Comparison of ENCODE assay signal across 25 mouse cellular contexts in genomic region chr17:15998771-15999170, GRCm38 (mm10).
DNase-seq lines count a peak whose midpoint lies in the region; ATAC-seq and TF ChIP-seq lines count a peak whose summit lies in the region.
"Had no signal": no experiment of that assay in that cellular context is flagged by ENCODE, and none has a peak within 500 bp of the region (broad histone marks: within the 10 kb centered on the region; RNA-seq: fewer than 3 reads in every experiment).

No protein-coding gene starts in this region.

- no peak overlapping the region for H3K4me3 ChIP-seq in gastrocnemius, adult 2 months
- no peak overlapping the region for H3K4me3 ChIP-seq in forebrain, embryonic 16.5 days (replicated peaks; ENCODE audit: low read length)
- H3K4me3 ChIP-seq: embryonic facial prominence, embryonic 13.5 days; limb, embryonic 12.5 days; liver, embryonic 13.5 days; lung, embryonic 15.5 days; neural tube, embryonic 15.5 days had no signal

- intact Hi-C loops in gastrocnemius, adult 2 months (cut with DNase I) = no loop called here
- intact Hi-C loops in gastrocnemius, postnatal 14 days (cut with DNase I; ENCODE audit: low total_unique reads) = no loop called here

- DNase-seq in gastrocnemius, adult 2 months = peak; percentile 36
- no peak for DNase-seq in gastrocnemius, postnatal 14 days
- DNase-seq in lung, postnatal 10 days = peak; percentile 12
- DNase-seq in lung, postnatal 25 days (ENCODE audit: low spot score) = no peak
- DNase-seq in adrenal gland, postnatal 25 days = peak; percentile 9
- DNase-seq in layer of hippocampus, adult 18-20 months (ENCODE audit: low spot score in 2 of 2) = no peak
- DNase-seq: cerebellum, adult 11-12 months; cerebellum, postnatal 25 days; embryo, embryonic 11 days; kidney, postnatal 25 days; layer of hippocampus, postnatal 36 days; liver, embryonic 13.5 days; right cerebral cortex, adult 18-20 months; thymus, adult 2 months; thymus, postnatal 4 days had no signal

- H3K27me3 ChIP-seq in forebrain, embryonic 16.5 days (replicated peaks; ENCODE audit: control insufficient read depth, insufficient read depth, low read length) = no peaks in the 10 kb centered on the region
- H3K27me3 ChIP-seq: embryonic facial prominence, embryonic 13.5 days; limb, embryonic 12.5 days; liver, embryonic 13.5 days; lung, embryonic 15.5 days; neural tube, embryonic 15.5 days had no signal

- no peak for ATAC-seq in forebrain, embryonic 16.5 days
- ATAC-seq: forebrain, embryonic 14.5 days; hindbrain, postnatal 0 days; intestine, embryonic 16.5 days had no signal

- H3K9me3 ChIP-seq in forebrain, embryonic 16.5 days (ENCODE audit: control insufficient read depth, low read length) = peaks cover 3% of the 10 kb centered on the region; the same call in 1 of the 2 replicates
- H3K9me3 ChIP-seq: embryonic facial prominence, embryonic 13.5 days; liver, embryonic 13.5 days; lung, embryonic 15.5 days; neural tube, embryonic 15.5 days had no signal

- TF ChIP-seq CTCF in gastrocnemius, adult 2 months (IDR thresholded peaks at IDR 0.05) = no peak

- WGBS in forebrain, embryonic 16.5 days = 94% methylated on average over 4 of the region's 4 CpGs

- H3K9ac ChIP-seq in forebrain, embryonic 16.5 days (replicated peaks; ENCODE audit: low read depth, low read length) = no peak overlapping the region
- H3K9ac ChIP-seq: embryonic facial prominence, embryonic 13.5 days; limb, embryonic 12.5 days; liver, embryonic 13.5 days; lung, embryonic 15.5 days; neural tube, embryonic 15.5 days had no signal

- no peaks in the 10 kb centered on the region for H3K36me3 ChIP-seq in forebrain, embryonic 16.5 days (ENCODE audit: control insufficient read depth, insufficient read depth)
- H3K36me3 ChIP-seq: embryonic facial prominence, embryonic 13.5 days; limb, embryonic 12.5 days; liver, embryonic 13.5 days; lung, embryonic 15.5 days; neural tube, embryonic 15.5 days had no signal

- no peak overlapping the region for H3K4me2 ChIP-seq in forebrain, embryonic 16.5 days (ENCODE audit: low read length)
- H3K4me2 ChIP-seq: embryonic facial prominence, embryonic 13.5 days; heart, embryonic 11.5 days; limb, embryonic 12.5 days; liver, embryonic 13.5 days; lung, embryonic 15.5 days; midbrain, embryonic 11.5 days; neural tube, embryonic 15.5 days had no signal

- no peak overlapping the region for H3K27ac ChIP-seq in gastrocnemius, adult 2 months
- H3K27ac ChIP-seq in forebrain, embryonic 16.5 days (ENCODE audit: low read length) = no peak overlapping the region
- H3K27ac ChIP-seq: embryonic facial prominence, embryonic 13.5 days; hindbrain, postnatal 0 days; limb, embryonic 12.5 days; liver, embryonic 13.5 days; lung, embryonic 15.5 days; neural tube, embryonic 15.5 days had no signal

- peaks cover 4% of the 10 kb centered on the region for H3K4me1 ChIP-seq in forebrain, embryonic 16.5 days (replicated peaks; ENCODE audit: control insufficient read depth, insufficient read depth, low read length)
- H3K4me1 ChIP-seq: liver, embryonic 13.5 days had no signal

Comparison
In these comparisons a context has a peak if more than half of its experiments do, and no peak if none do; other contexts are left out.
1. DNase-seq: peak in gastrocnemius, adult 2 months (single experiment), lung, postnatal 10 days (single experiment) and adrenal gland, postnatal 25 days (single experiment); none in gastrocnemius, postnatal 14 days (single experiment), lung, postnatal 25 days (single experiment) and layer of hippocampus, adult 18-20 months (0 of 2).